Mouse (Mus musculus) neural tube, embryonic 12.5 days (tissue): ENCODE results near the gene Gm11492. TPM values are rescaled to one million over a fixed set of nuclear protein-coding genes. Genes with fewer than 3 reads are reported as not detected.

Experiments
- ATAC-seq: fragments of 200-750 bp; cut with Nextera tagmentation; 2 replicates; pipeline ENCODE4 v1.8.0; 2017; ENCODE audit warnings: low read depth, mild to moderate bottlenecking, moderate TSS enrichment, moderate library complexity; ENCODE audit not compliant: low FRiP score
- H3K27ac ChIP-seq: fragments of 300-500 bp; sonication (generic); 2 replicates; pipeline ENCODE4 v1.5.1; 2016
- H3K27me3 ChIP-seq: fragments of 300-500 bp; sonication (generic); replicated peaks from 2 replicates; pipeline ENCODE4 v1.6.1; 2016; ENCODE audit warnings: mild to moderate bottlenecking
- H3K36me3 ChIP-seq: fragments of 300-500 bp; sonication (generic); 2 replicates; pipeline ENCODE4 v1.6.1; 2016; ENCODE audit warnings: mild to moderate bottlenecking
- H3K4me1 ChIP-seq: fragments of 300-500 bp; sonication (generic); 2 replicates; pipeline ENCODE4 v1.6.1; 2016
- H3K4me2 ChIP-seq: fragments of 300-500 bp; sonication (generic); replicated peaks from 2 replicates; pipeline ENCODE4 v1.6.1; 2016; ENCODE audit warnings: mild to moderate bottlenecking
- H3K4me3 ChIP-seq: fragments of 300-500 bp; sonication (generic); 2 replicates; pipeline ENCODE4 v1.5.1; 2016
- H3K9ac ChIP-seq: fragments of 300-500 bp; sonication (generic); 2 replicates; pipeline ENCODE4 v1.6.1; 2016; ENCODE audit warnings: mild to moderate bottlenecking
- H3K9me3 ChIP-seq: fragments of 300-500 bp; sonication (generic); 2 replicates; pipeline ENCODE4 v1.6.1; 2016; ENCODE audit warnings: mild to moderate bottlenecking
- WGBS: fragments of 180-500 bp; shearing (Covaris S2); methylation state at CpG from one replicate; pipeline ENCODE4 v1.1.7; 2016; 5-methylcytosine and 5-hydroxymethylcytosine counted together
- polyA plus RNA-seq: library from polyadenylated mRNA; unstranded; fragments of >200 nt; fragmentation: Nextera tagmentation; extraction: Ambion mirVana; gene quantifications from 2 replicates; pipeline ENCODE4 v1.2.1, GENCODE M21; 2016

Gm11492 gene
- polyA plus RNA-seq, 1 experiment from 2014 or later: not detected

- WGBS: 94% methylated on average over 5 of the region's 5 CpGs
- H3K4me2 ChIP-seq: no peak overlapping the region
- peaks cover 79% of the 10 kb centered on the region for H3K36me3 ChIP-seq
- no peak overlapping the region for H3K4me3 ChIP-seq
- no peaks in the 10 kb centered on the region for H3K4me1 ChIP-seq
- no peak overlapping the region for H3K9ac ChIP-seq
- ATAC-seq: no peak
- H3K27me3 ChIP-seq: no peaks in the 10 kb centered on the region
- H3K9me3 ChIP-seq: peaks cover 6% of the 10 kb centered on the region; the same call in 1 of the 2 replicates
- no peak overlapping the region for H3K27ac ChIP-seq
Observed at GRCm38 (mm10) chr11:87615551-87615950, 49.1 kb downstream of the Gm11492 start.

GRCm38 (mm10) chr11:87615952-87616351 is 49.5 kb downstream of the Gm11492 start:
- H3K4me2 ChIP-seq: no peak overlapping the region
- H3K4me1 ChIP-seq: no peaks in the 10 kb centered on the region
- 99% methylated on average over 2 of the region's 2 CpGs for WGBS
- no peak overlapping the region for H3K27ac ChIP-seq
- no peak for ATAC-seq
- no peak overlapping the region for H3K4me3 ChIP-seq
- H3K27me3 ChIP-seq: no peaks in the 10 kb centered on the region
- peaks cover 74% of the 10 kb centered on the region for H3K36me3 ChIP-seq
- no peak overlapping the region for H3K9ac ChIP-seq
- H3K9me3 ChIP-seq: peaks cover 6% of the 10 kb centered on the region; the same call in 1 of the 2 replicates

GRCm38 (mm10) chr11:87616790-87617474 is 50.5 kb downstream of the Gm11492 start, which contains the start of gene Hsf5:
Gene Hsf5 (plus strand): TSS chr11:87617164.
- H3K27me3 ChIP-seq: no peaks in the 10 kb centered on the region
- H3K4me2 ChIP-seq: no peak within 1 kb of the TSS
- peaks cover 65% of the 10 kb centered on the region for H3K36me3 ChIP-seq
- no peak within 1 kb of the TSS for H3K9ac ChIP-seq
- no peak for ATAC-seq
- H3K4me1 ChIP-seq: no peaks in the 10 kb centered on the region
- WGBS: 87% methylated on average over 66 of the region's 69 CpGs
- no peak within 1 kb of the TSS for H3K4me3 ChIP-seq
- peaks cover 6% of the 10 kb centered on the region; the same call in 1 of the 2 replicates for H3K9me3 ChIP-seq
- H3K27ac ChIP-seq: no peak within 1 kb of the TSS

GRCm38 (mm10) chr11:87617606-87618005 is 51.2 kb downstream of the Gm11492 start:
- peaks cover 59% of the 10 kb centered on the region for H3K36me3 ChIP-seq
- H3K4me2 ChIP-seq: no peak overlapping the region
- peaks cover 6% of the 10 kb centered on the region; the same call in 1 of the 2 replicates for H3K9me3 ChIP-seq
- ATAC-seq: no peak
- H3K27me3 ChIP-seq: no peaks in the 10 kb centered on the region
- no peak overlapping the region for H3K4me3 ChIP-seq
- H3K9ac ChIP-seq: no peak overlapping the region
- 93% methylated on average over 32 of the region's 32 CpGs for WGBS
- no peaks in the 10 kb centered on the region for H3K4me1 ChIP-seq
- no peak overlapping the region for H3K27ac ChIP-seq

Other genes starting within 250 kb of the Gm11492 start
- 22.5 and 24.9 TPM in 2 replicates for gene Ppm1e, start 207.6 kb upstream of the Gm11492 start, polyA plus RNA-seq
- 9.0 and 10.5 TPM in 2 replicates for gene Rad51c, start 161.7 kb upstream of the Gm11492 start, polyA plus RNA-seq
- gene Tex14, start 161.6 kb upstream of the Gm11492 start, polyA plus RNA-seq: 0.64 and 1.0 TPM in 2 replicates
- gene Sept4, start 2.2 kb downstream of the Gm11492 start, polyA plus RNA-seq: 13.1 and 15.9 TPM in 2 replicates
- gene Mtmr4, start 25.5 kb downstream of the Gm11492 start, polyA plus RNA-seq: 74.0 and 77.4 TPM in 2 replicates
- 0.41 and 0.49 TPM in 2 replicates for gene Hsf5, start 50.5 kb downstream of the Gm11492 start, polyA plus RNA-seq
- 0.57 and 1.1 TPM in 2 replicates for gene Rnf43, start 96.1 kb downstream of the Gm11492 start, polyA plus RNA-seq
- 149 TPM in 2 replicates for gene Supt4a, start 170.9 kb downstream of the Gm11492 start, polyA plus RNA-seq
- gene Tspoap1, start 193.9 kb downstream of the Gm11492 start, polyA plus RNA-seq: 23.6 and 26.1 TPM in 2 replicates
- gene Mpo, start 226.9 kb downstream of the Gm11492 start, polyA plus RNA-seq: 2.8 and 3.6 TPM in 2 replicates